Mouse (Mus musculus) kidney, postnatal 14 days (tissue): Measurements from ENCODE around the gene Cxcl17.
A peak's percentile ranks its signal among the peaks of the same experiment; 100 is the strongest.
"Not testable (repeated sequence)": the region's sequence is repeated elsewhere in the genome, so short reads cannot be mapped to it uniquely, and the experiment has no call there.

Experiments used
- DNase-seq: peaks from one replicate; pipeline ENCODE4 v3.0.0; 2022; ENCODE audit warnings: mixed read lengths

Cxcl17 gene

GRCm38 (mm10) chr7:25412833-25413441, at the start of gene Cxcl17:
Gene Cxcl17, minus strand, starts transcription at chr7:25412886.
- no peak for DNase-seq

GRCm38 (mm10) chr7:25462033-25462337, 49.3 kb upstream of the Cxcl17 start:
- DNase-seq: not testable (repeated sequence)

DNA sequence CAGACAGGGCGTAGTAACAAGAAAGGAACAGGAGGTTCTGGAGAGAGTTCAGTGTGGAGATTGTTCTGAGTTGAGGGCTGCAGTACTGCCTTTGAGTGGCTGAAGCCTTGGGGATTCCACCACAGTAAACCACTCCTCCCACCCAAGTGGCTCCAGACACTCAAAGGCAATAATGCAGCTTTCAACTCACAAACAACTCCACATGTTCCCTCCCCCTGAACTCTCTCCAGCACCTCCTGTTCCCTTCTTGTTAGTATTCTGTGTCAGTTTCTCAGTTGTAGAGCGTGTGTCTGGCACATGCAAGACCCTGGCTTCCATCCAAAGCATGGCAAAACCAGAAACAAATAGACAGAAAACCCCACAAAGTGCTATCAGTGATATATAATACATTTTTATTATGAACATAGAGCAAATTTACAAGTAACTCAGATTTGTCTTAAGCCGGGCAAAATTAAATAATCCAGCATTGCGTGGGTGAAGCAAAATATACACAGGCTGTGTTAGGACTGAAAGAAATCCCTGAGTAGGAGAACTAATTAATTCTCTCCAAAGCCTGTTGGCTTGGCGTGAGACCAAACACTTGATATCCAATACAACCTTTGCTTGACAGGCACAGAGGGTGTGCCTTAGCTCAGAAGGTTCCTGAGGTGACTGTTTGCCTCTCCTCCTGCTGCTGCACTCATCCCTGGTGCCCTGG, 48.8 kb upstream of the Cxcl17 start:
- peak; percentile 38 for DNase-seq

GRCm38 (mm10) chr7:25452103-25452502, 39.4 kb upstream of the Cxcl17 start:
- peak; percentile 48 for DNase-seq

DNA sequence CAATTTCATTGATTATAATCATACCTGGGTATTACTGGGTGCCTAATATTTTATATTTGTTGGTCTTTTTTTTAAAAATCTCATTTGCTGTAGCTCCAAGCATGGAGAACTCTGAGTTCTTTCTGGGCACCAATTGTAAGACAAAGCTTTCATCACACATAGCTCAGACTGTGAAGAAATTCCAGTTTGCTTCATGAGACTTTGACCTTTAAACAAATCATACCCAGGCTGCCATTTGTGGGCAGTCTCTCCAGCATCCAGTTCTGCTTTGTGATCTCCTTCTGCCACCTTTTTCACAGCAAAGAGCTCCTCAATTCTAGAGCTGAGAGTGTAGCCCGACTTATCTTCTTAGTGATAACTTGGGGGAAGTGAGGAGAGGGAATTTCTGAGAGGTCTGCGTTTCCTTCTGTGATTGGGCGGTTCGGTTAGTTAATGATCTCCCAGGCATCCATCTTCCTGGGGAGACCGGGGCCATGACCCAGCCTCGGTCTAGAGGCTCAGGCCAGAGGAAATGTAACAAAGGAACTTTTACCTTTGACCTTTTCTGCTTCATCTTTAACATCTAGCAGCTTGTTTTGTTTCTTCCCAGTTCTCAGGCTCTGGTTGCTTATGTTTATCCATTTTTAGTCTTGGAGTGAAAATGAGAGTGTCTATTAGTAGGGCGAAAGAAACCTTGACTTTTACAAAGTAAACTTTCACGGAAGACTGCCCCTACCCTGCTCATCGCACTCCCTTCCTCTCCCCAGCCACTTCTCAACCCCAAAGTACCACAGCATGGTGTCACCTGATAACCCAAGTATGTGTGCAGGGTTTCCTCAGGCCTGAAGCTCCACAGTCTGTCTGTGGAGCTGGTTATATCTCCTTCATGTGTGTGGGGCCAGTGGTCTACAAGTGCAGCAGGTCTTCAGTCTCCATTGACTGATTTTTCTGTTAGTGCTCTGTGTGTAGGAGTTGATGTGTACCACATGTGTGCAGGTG, 37.5 kb upstream of the Cxcl17 start:
- peak; percentile 51 for DNase-seq

- DNase-seq: no peak
Measured at GRCm38 (mm10) chr7:25440816-25441153, 28.1 kb upstream of the Cxcl17 start.

GRCm38 (mm10) chr7:25439978-25440815, 27.5 kb upstream of the Cxcl17 start:
- DNase-seq: peak; percentile 40

GRCm38 (mm10) chr7:25439124-25439822, 26.6 kb upstream of the Cxcl17 start:
- DNase-seq: no peak

DNA sequence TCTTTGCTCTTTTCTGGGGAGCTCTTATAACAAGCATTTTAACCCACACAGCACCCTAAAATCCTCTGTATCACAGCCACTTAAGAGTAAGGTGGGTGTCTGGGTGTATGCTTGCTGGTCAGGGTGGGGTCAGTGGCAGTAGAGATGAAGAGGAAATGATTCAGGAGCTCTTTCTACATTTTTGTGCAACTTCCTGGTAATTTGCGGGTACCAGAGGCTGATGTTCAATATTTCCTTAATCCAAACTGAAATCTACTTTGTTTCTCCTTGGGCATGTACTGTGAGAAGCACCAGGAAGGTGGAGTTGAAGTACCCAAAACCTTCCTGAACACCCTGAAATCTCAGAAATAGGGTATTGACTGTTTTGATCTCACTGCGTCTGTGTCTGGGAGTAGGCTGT, 24.0 kb upstream of the Cxcl17 start:
- no peak for DNase-seq

DNA sequence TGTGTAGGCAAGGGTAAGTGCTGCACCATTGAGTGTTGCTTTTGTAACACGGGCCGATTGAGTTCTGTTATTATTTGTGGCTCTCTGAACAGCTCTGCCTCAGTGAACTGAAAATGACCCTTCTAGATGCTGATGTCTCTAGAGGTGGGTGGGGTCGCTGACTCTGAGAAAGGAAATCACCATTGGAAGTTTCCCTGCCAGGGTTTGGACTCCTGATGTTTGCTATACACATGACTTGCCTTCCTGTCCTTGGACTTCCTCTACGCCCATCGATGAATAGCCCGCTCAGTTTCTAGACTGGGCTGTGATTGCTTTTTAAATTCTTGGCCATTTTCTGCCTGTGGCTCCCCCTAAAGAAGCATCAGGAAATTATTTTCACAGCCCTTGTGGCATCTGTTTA, 23.5 kb upstream of the Cxcl17 start:
- DNase-seq: peak; percentile 42

GRCm38 (mm10) chr7:25435546-25435851, 22.8 kb upstream of the Cxcl17 start:
- no peak for DNase-seq

GRCm38 (mm10) chr7:25434654-25435545, 22.2 kb upstream of the Cxcl17 start:
- DNase-seq: peak; percentile 21

DNA sequence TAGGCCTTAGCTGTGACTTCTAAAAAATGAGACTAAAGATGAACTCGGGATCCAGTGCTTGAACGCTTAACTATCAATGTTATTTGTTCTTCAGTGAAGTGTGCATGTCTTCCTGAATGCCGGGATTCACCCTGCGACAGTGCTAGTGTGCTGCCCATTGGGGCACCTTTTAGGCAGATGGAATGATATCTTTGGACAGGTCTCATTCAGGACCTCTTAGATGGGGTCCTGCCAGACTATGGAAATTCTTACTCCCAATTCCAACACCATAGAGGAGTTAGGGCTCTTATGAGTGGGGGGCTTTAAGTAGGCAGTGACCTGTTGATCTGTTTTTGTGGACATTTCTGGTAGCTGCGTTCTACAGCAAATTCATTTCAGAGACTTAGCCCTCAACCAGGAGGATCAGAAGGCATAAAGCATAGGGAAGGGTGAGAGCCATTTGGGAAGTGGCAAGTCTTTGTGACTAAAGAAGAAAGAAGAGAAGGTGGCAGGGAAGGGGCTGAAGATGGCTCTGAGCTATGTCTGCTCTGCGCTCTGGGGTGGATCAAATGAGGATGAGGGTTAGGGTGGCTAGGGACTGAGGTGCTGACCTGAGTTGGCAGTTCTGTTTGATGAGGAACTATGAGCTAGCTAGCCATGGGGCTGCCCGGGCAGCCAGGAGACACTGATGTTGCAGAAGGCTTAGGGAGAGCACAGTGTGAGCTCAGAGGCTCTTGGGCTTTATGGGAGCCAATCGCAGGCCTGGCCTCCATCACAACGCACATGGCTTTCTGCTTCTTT, 21.3 kb upstream of the Cxcl17 start:
- no peak for DNase-seq

GRCm38 (mm10) chr7:25433007-25433541, 20.4 kb upstream of the Cxcl17 start:
- DNase-seq: peak; percentile 28

GRCm38 (mm10) chr7:25432381-25432780, 19.7 kb upstream of the Cxcl17 start:
- DNase-seq: no peak

GRCm38 (mm10) chr7:25429886-25430784, 17.4 kb upstream of the Cxcl17 start:
- DNase-seq: no peak

DNA sequence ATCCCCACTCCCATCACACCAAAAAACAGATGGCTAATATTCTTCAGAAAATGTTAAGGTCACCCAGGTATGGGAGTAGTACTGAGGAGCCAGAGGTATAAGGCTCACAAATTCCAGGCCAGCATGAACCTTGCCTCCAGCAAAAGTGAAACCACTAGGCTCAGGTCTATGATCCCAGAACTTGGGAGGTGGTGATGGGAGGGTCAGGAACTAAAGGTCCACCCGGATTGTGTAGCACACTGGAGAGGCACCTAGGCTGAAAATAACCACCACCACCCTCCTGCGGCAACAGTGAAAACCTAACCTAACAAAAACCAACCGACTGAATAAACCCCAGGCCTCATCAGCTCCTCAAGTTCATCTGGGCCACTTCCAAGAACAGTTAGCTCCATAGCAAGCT, 15.6 kb upstream of the Cxcl17 start:
- no peak for DNase-seq

DNA sequence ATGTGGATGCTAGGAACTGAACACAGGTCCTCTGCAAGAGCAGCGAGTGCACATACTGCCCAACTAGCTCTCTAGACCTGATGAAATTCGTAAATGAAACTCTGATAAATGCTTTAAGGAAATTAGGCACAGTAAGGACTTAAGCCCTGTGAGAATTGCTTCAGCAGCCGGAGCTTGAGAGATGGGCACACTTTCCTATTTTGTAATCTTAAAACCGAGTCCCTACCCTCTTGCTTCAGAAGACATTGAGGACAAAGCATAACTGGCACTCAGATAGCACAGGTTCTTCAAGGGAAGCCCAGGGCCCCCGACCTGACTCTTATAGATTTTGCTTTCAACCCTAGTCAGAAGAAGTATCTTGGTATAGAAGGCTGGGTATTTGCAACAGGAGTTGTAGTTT, 14.5 kb upstream of the Cxcl17 start:
- DNase-seq: no peak

DNA sequence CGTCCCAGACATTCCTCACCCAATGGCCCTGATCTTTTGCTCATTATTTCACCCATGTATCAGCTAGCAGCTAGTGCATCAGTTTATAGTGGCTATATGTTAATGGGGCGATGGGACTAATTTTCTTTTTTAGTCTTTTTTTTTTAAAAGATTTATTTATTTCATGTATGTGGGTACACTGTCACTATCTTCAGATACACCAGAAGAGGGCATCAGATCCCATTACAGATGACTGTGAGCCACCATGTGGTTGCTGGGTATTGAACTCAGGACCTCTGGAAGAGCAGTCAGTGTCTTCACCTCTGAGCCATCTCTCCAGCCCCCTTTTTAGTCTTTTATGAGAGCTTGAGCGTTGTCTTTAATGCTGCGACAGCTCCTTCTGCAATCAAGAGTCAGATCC, 13.7 kb upstream of the Cxcl17 start:
- DNase-seq: not testable (repeated sequence)
